Mouse (Mus musculus) testis, adult 2 months (tissue): ENCODE data around the gene Ndufa6. TPM values are rescaled to one million over a fixed set of nuclear protein-coding genes. Genes with fewer than 3 reads are reported as not detected.
A peak's percentile ranks its signal among the peaks of the same experiment; 100 is the strongest.

Source experiments
- H3K27ac ChIP-seq: fragments of 200-500 bp; 2 replicates; pipeline ENCODE4 v1.5.1; 2012; ENCODE audit warnings: low read depth, low read length; ENCODE audit not compliant: control insufficient read depth, insufficient read depth
- H3K27me3 ChIP-seq: fragments of 200-500 bp; 2 replicates; pipeline ENCODE4 v1.6.1; 2012; ENCODE audit warnings: mild to moderate bottlenecking, low read length, moderate library complexity; ENCODE audit not compliant: control insufficient read depth, insufficient read depth
- H3K36me3 ChIP-seq: fragments of 200-500 bp; 2 replicates; pipeline ENCODE4 v1.6.1; 2012; ENCODE audit warnings: mild to moderate bottlenecking, low read length; ENCODE audit not compliant: control insufficient read depth, insufficient read depth
- H3K4me1 ChIP-seq: fragments of 200-500 bp; 2 replicates; pipeline ENCODE4 v1.6.1; 2012; ENCODE audit warnings: low read length; ENCODE audit not compliant: control insufficient read depth, insufficient read depth
- H3K4me3 ChIP-seq: fragments of 200-500 bp; 2 replicates; pipeline ENCODE4 v1.5.1; 2012; ENCODE audit warnings: low read depth, mild to moderate bottlenecking, low read length, moderate library complexity, mixed read lengths; ENCODE audit not compliant: control insufficient read depth
- CTCF ChIP-seq: fragments of 200-500 bp; IDR thresholded peaks from 2 replicates; pipeline ENCODE4 v1.5.1; 2012; ENCODE audit warnings: low read depth, mild to moderate bottlenecking, inconsistent platforms, low read length, moderate library complexity; ENCODE audit not compliant: control insufficient read depth, insufficient read depth, insufficient replicate concordance
- POLR2A ChIP-seq: fragments of 200-500 bp; IDR thresholded peaks from 2 replicates; pipeline ENCODE4 v1.6.1; 2012; ENCODE audit warnings: low read depth, mild to moderate bottlenecking, inconsistent platforms, low read length, moderate library complexity; ENCODE audit not compliant: control insufficient read depth
- polyA plus RNA-seq: library from polyadenylated mRNA; depleted of rRNA; stranded (reverse); fragments of >200 nt; gene quantifications from 2 replicates; pipeline ENCODE4 v1.2.3, GENCODE M21; 2012

The Ndufa6 gene
- polyA plus RNA-seq, 1 experiment, result 240 TPM

GRCm38 (mm10) chr15:82343368-82344287, 10.5 kb downstream of the Ndufa6 start:
- Histone ChIP-seq H3K27me3 (peaks cover 9% of the 10 kb centered on the region), H3K27ac (no peak overlapping the region), H3K4me1 (peaks cover 34% of the 10 kb centered on the region), H3K4me3 (no peak overlapping the region; the same call in 1 of the 2 replicates), H3K36me3 (no peaks in the 10 kb centered on the region)
- TF ChIP-seq POLR2A, result no peak
- no peak for TF ChIP-seq CTCF

GRCm38 (mm10) chr15:82342543-82342935, 11.6 kb downstream of the Ndufa6 start:
- Histone ChIP-seq H3K4me3 (no peak overlapping the region), H3K27me3 (peaks cover 9% of the 10 kb centered on the region), H3K4me1 (peaks cover 42% of the 10 kb centered on the region), H3K36me3 (no peaks in the 10 kb centered on the region), H3K27ac (no peak overlapping the region)
- no peak for TF ChIP-seq POLR2A
- no peak for TF ChIP-seq CTCF

GRCm38 (mm10) chr15:82341675-82342542, 12.2 kb downstream of the Ndufa6 start:
- Histone ChIP-seq H3K4me1 (peaks cover 42% of the 10 kb centered on the region), H3K36me3 (no peaks in the 10 kb centered on the region), H3K27me3 (peaks cover 9% of the 10 kb centered on the region), H3K27ac (no peak overlapping the region), H3K4me3 (peak overlapping the region; percentile 94)
- TF ChIP-seq CTCF, result no peak
- no peak for TF ChIP-seq POLR2A

- TF ChIP-seq POLR2A (no peak), CTCF (no peak)
- Histone ChIP-seq H3K36me3 (no peaks in the 10 kb centered on the region), H3K27ac (no peak overlapping the region; the same call in 1 of the 2 replicates), H3K4me3 (peak overlapping the region; percentile 94), H3K27me3 (peaks cover 9% of the 10 kb centered on the region), H3K4me1 (peaks cover 44% of the 10 kb centered on the region)
Measured at GRCm38 (mm10) chr15:82341036-82341501, 13.1 kb downstream of the Ndufa6 start.

- TF ChIP-seq POLR2A (no peak), CTCF (no peak)
- Histone ChIP-seq H3K4me1 (peaks cover 44% of the 10 kb centered on the region), H3K27ac (no peak overlapping the region), H3K4me3 (peak overlapping the region; percentile 94), H3K27me3 (peaks cover 9% of the 10 kb centered on the region), H3K36me3 (no peaks in the 10 kb centered on the region)
Measured at GRCm38 (mm10) chr15:82340414-82341035, 13.6 kb downstream of the Ndufa6 start.

- Histone ChIP-seq H3K36me3 (no peaks in the 10 kb centered on the region), H3K27ac (no peak overlapping the region), H3K4me1 (peaks cover 41% of the 10 kb centered on the region), H3K27me3 (peaks cover 9% of the 10 kb centered on the region), H3K4me3 (peak overlapping the region; percentile 94)
- TF ChIP-seq POLR2A (no peak), CTCF (no peak)
Measured at GRCm38 (mm10) chr15:82339634-82340254, 14.4 kb downstream of the Ndufa6 start.

GRCm38 (mm10) chr15:82339150-82339549, 15.0 kb downstream of the Ndufa6 start:
- no peaks in the 10 kb centered on the region for H3K36me3 ChIP-seq
- TF ChIP-seq CTCF (no peak), POLR2A (no peak)
- peaks cover 9% of the 10 kb centered on the region for H3K27me3 ChIP-seq
- peak overlapping the region; percentile 94 for H3K4me3 ChIP-seq
- no peak overlapping the region for H3K27ac ChIP-seq
- peaks cover 39% of the 10 kb centered on the region for H3K4me1 ChIP-seq
